Mouse (Mus musculus): Measurements from ENCODE around the gene Nprl3. TPM values are rescaled to one million over a fixed set of nuclear protein-coding genes. Genes with fewer than 3 reads are reported as not detected.

Nprl3 gene
- polyA plus RNA-seq, 1 experiment from 2014 or later = 28.1 TPM

DNA sequence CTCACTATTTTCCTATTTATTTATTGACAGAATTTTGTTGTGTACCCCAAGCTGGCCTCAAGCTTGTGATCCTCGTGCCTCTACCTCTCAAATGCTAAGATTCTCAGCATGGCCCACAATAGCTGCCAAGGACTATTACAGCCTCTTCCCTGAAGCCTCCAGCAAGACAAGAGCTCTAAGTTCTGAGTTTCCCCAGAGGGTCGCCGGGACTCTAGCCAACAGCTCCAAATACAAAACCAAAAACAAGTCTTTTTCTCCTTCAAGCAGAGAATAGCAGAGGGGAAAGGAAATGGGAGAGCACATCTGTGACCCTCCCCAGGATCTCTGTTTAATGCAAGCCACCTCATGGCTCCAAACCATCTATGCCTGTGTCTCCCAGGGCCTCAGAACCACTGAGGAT is 23.4 kb downstream of the Nprl3 start:
- WGBS = 90% methylated on average over 3 of the region's 3 CpGs
- no peak overlapping the region for H3K4me3 ChIP-seq (ENCODE audit: low read depth, low read length)
- no peak overlapping the region for H3K27ac ChIP-seq (ENCODE audit: low read depth, low read length)
- H3K27me3 ChIP-seq (replicated peaks; ENCODE audit: control insufficient read depth, insufficient read depth, low read length) = no peaks in the 10 kb centered on the region
- DNase-seq (ENCODE audit: low spot score) (no peak), ATAC-seq (no peak)
- H3K4me1 ChIP-seq (ENCODE audit: control insufficient read depth, insufficient read depth, low read length) = no peaks in the 10 kb centered on the region
- H3K9me3 ChIP-seq (replicated peaks; ENCODE audit: control insufficient read depth, low read length) = no peaks in the 10 kb centered on the region
- peaks cover 58% of the 10 kb centered on the region for H3K36me3 ChIP-seq (ENCODE audit: control insufficient read depth, insufficient read depth, low read length)
- no peak overlapping the region for H3K4me2 ChIP-seq (ENCODE audit: low read length)
- no peak overlapping the region for H3K9ac ChIP-seq (ENCODE audit: low read length)

GRCm38 (mm10) chr11:32243205-32243955 is 24.1 kb downstream of the Nprl3 start:
- Histone ChIP-seq H3K4me1 (ENCODE audit: control insufficient read depth, insufficient read depth, low read length) (no peaks in the 10 kb centered on the region), H3K4me3 (ENCODE audit: low read depth, low read length) (no peak overlapping the region), H3K27ac (ENCODE audit: low read depth, low read length) (no peak overlapping the region), H3K9me3 (replicated peaks; ENCODE audit: control insufficient read depth, low read length) (no peaks in the 10 kb centered on the region), H3K9ac (ENCODE audit: low read length) (no peak overlapping the region), H3K27me3 (replicated peaks; ENCODE audit: control insufficient read depth, insufficient read depth, low read length) (no peaks in the 10 kb centered on the region), H3K4me2 (ENCODE audit: low read length) (no peak overlapping the region), H3K36me3 (ENCODE audit: control insufficient read depth, insufficient read depth, low read length) (peaks cover 55% of the 10 kb centered on the region)
- DNase-seq (ENCODE audit: low spot score) (no peak), ATAC-seq (no peak)
- WGBS = 84% methylated on average over 7 of the region's 7 CpGs

DNA sequence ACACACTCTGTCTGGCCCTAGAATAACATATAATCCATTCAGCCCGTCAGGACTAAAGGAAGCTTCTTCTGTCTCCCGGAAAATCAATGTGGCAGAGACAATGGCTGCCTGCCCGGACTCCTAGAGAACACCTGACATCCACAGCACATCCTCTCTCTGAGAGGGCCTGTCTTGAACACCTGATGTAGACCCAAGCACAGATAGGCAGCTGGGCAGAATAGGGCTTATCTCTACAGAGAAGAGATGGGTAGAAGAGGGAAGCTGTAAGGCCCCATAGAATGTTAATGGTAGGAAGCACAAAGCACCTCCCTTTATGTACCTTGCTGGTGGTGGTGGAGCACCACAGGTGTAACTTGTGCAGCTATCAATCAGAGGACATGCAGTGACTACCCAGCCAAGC is 25.3 kb downstream of the Nprl3 start:
- Histone ChIP-seq H3K36me3 (ENCODE audit: control insufficient read depth, insufficient read depth, low read length) (peaks cover 47% of the 10 kb centered on the region), H3K4me1 (ENCODE audit: control insufficient read depth, insufficient read depth, low read length) (no peaks in the 10 kb centered on the region), H3K27me3 (replicated peaks; ENCODE audit: control insufficient read depth, insufficient read depth, low read length) (no peaks in the 10 kb centered on the region), H3K4me3 (ENCODE audit: low read depth, low read length) (no peak overlapping the region), H3K9ac (ENCODE audit: low read length) (no peak overlapping the region), H3K27ac (ENCODE audit: low read depth, low read length) (no peak overlapping the region), H3K9me3 (replicated peaks; ENCODE audit: control insufficient read depth, low read length) (no peaks in the 10 kb centered on the region), H3K4me2 (ENCODE audit: low read length) (no peak overlapping the region)
- DNase-seq (ENCODE audit: low spot score) (no peak), ATAC-seq (no peak)
- 92% methylated on average over 3 of the region's 3 CpGs for WGBS

GRCm38 (mm10) chr11:32241391-32241790 is 26.1 kb downstream of the Nprl3 start:
- Histone ChIP-seq H3K36me3 (ENCODE audit: control insufficient read depth, insufficient read depth, low read length) (peaks cover 39% of the 10 kb centered on the region), H3K27me3 (replicated peaks; ENCODE audit: control insufficient read depth, insufficient read depth, low read length) (no peaks in the 10 kb centered on the region)
- no peak for ATAC-seq

DNA sequence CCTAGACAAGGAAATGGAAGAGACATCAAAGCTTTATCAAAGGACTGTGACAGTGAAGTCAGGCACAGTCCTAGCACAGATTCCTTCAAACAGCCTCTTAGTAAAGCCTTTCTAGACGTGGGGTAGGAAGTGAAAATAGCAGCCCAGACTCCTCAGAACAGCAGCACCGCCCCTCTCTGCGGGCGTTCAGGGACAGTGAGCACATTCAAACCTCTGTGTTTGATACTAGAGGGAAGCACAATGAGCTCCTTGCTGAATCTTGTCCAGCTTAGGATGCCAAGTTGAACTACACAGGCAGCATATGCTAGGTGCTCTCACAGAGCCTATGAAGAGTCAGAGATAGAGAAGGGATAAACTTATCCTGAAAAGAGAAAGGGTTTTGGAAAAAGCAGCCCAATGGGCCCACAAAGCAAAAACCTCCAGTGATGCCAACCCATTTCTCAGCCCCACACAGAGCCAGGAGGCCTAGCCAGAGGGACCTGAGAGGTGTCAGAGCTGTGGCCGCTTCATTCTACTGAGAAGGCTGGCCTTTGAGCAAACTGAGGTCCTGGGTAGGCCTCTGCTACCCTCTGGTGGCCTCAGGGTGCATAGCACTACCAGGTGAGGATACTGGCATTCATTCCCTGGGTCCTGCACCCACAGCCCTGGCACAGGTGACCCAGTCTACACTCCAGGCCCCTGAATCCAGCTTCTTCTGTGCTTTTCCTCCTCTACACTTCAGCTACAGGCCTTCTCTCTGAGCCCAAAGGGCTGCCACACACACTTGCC is 29.2 kb downstream of the Nprl3 start:
- H3K36me3 ChIP-seq (ENCODE audit: control insufficient read depth, insufficient read depth, low read length) = peaks cover 37% of the 10 kb centered on the region
- H3K27ac ChIP-seq (ENCODE audit: low read depth, low read length) = 0 out of 2 replicates have a peak overlapping the region, but pooled peaks have one; percentile 21
- no peak overlapping the region for H3K9ac ChIP-seq (ENCODE audit: low read length)
- ATAC-seq (peak; percentile 24; the same call in 1 of the 2 replicates), DNase-seq (ENCODE audit: low spot score) (peak; percentile 73)
- no peaks in the 10 kb centered on the region for H3K27me3 ChIP-seq (replicated peaks; ENCODE audit: control insufficient read depth, insufficient read depth, low read length)
- H3K4me1 ChIP-seq (ENCODE audit: control insufficient read depth, insufficient read depth, low read length) = peaks cover 22% of the 10 kb centered on the region
- H3K4me3 ChIP-seq (ENCODE audit: low read depth, low read length) = no peak overlapping the region
- no peaks in the 10 kb centered on the region for H3K9me3 ChIP-seq (replicated peaks; ENCODE audit: control insufficient read depth, low read length)
- WGBS = 65% methylated on average over 5 of the region's 5 CpGs
- H3K4me2 ChIP-seq (ENCODE audit: low read length) = no peak overlapping the region

More at GRCm38 (mm10) chr11:32241391-32241790, 26.1 kb downstream of the Nprl3 start:
- Histone ChIP-seq H3K4me2 (ENCODE audit: low read length) (no peak overlapping the region), H3K9ac (ENCODE audit: low read length) (no peak overlapping the region), H3K27ac (ENCODE audit: low read depth, low read length) (no peak overlapping the region), H3K4me1 (ENCODE audit: control insufficient read depth, insufficient read depth, low read length) (peaks cover 4% of the 10 kb centered on the region), H3K9me3 (replicated peaks; ENCODE audit: control insufficient read depth, low read length) (no peaks in the 10 kb centered on the region), H3K4me3 (ENCODE audit: low read depth, low read length) (no peak overlapping the region)
- DNase-seq (ENCODE audit: low spot score) = no peak

DNA sequence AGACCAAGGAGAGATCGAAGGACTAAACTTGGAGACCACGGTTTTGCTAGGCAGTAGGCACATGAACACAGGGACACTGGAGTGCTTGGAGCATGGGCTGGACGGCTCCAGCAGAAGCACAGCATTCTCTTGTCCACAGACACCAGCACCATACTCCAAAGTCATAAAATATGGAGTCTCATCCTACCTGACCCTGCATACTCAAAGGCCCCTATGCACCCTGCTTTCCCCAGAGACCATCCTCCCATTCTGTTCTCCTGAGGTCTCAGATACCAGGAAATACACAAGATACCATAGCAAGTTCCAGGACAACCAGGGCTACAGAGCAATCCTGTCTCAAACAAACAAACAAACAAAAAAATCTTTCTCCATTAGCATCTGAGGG is 30.1 kb downstream of the Nprl3 start:
- H3K4me1 ChIP-seq (ENCODE audit: control insufficient read depth, insufficient read depth, low read length) = peaks cover 22% of the 10 kb centered on the region
- H3K9me3 ChIP-seq (replicated peaks; ENCODE audit: control insufficient read depth, low read length) = no peaks in the 10 kb centered on the region
- peaks cover 43% of the 10 kb centered on the region for H3K36me3 ChIP-seq (ENCODE audit: control insufficient read depth, insufficient read depth, low read length)
- no peaks in the 10 kb centered on the region for H3K27me3 ChIP-seq (replicated peaks; ENCODE audit: control insufficient read depth, insufficient read depth, low read length)
- H3K27ac ChIP-seq (ENCODE audit: low read depth, low read length) = 0 out of 2 replicates have a peak overlapping the region, but pooled peaks have one; percentile 48
- no peak overlapping the region for H3K9ac ChIP-seq (ENCODE audit: low read length)
- WGBS = 96% methylated on average over 3 of the region's 3 CpGs
- no peak overlapping the region for H3K4me2 ChIP-seq (ENCODE audit: low read length)
- DNase-seq (ENCODE audit: low spot score) = no peak
- ATAC-seq = no peak
- no peak overlapping the region for H3K4me3 ChIP-seq (ENCODE audit: low read depth, low read length)

- H3K9ac ChIP-seq (ENCODE audit: low read length) = no peak overlapping the region
- H3K27ac ChIP-seq (ENCODE audit: low read depth, low read length) = peak overlapping the region; percentile 78
- H3K27me3 ChIP-seq (replicated peaks; ENCODE audit: control insufficient read depth, insufficient read depth, low read length) = no peaks in the 10 kb centered on the region
- ATAC-seq = no peak
- H3K36me3 ChIP-seq (ENCODE audit: control insufficient read depth, insufficient read depth, low read length) = peaks cover 48% of the 10 kb centered on the region
- WGBS = 52% methylated on average over 9 of the region's 9 CpGs
- H3K9me3 ChIP-seq (replicated peaks; ENCODE audit: control insufficient read depth, low read length) = no peaks in the 10 kb centered on the region
- H3K4me2 ChIP-seq (ENCODE audit: low read length) = no peak overlapping the region
- H3K4me1 ChIP-seq (ENCODE audit: control insufficient read depth, insufficient read depth, low read length) = peaks cover 22% of the 10 kb centered on the region
- DNase-seq (ENCODE audit: low spot score) = peak; percentile 73
- no peak overlapping the region for H3K4me3 ChIP-seq (ENCODE audit: low read depth, low read length)
These were observed 30.6 kb downstream of the Nprl3 start for GRCm38 (mm10) chr11:32236712-32237410.

GRCm38 (mm10) chr11:32236132-32236531 is 31.4 kb downstream of the Nprl3 start:
- H3K27me3 ChIP-seq (replicated peaks; ENCODE audit: control insufficient read depth, insufficient read depth, low read length) = no peaks in the 10 kb centered on the region
- H3K36me3 ChIP-seq (ENCODE audit: control insufficient read depth, insufficient read depth, low read length) = peaks cover 48% of the 10 kb centered on the region
- H3K4me1 ChIP-seq (ENCODE audit: control insufficient read depth, insufficient read depth, low read length) = peaks cover 22% of the 10 kb centered on the region
- DNase-seq (ENCODE audit: low spot score) (peak; percentile 44), ATAC-seq (peak; percentile 52)
- no peaks in the 10 kb centered on the region for H3K9me3 ChIP-seq (replicated peaks; ENCODE audit: control insufficient read depth, low read length)
- 48% methylated on average over 2 of the region's 2 CpGs for WGBS
- H3K4me3 ChIP-seq (ENCODE audit: low read depth, low read length) = no peak overlapping the region
- H3K4me2 ChIP-seq (ENCODE audit: low read length) = no peak overlapping the region
- H3K9ac ChIP-seq (ENCODE audit: low read length) = no peak overlapping the region
- H3K27ac ChIP-seq (ENCODE audit: low read depth, low read length) = peak overlapping the region; percentile 78

Measured in forebrain, embryonic 14.5 days (tissue).